ENCODE assay signal across 21 mouse cellular contexts in the genomic region with DNA sequence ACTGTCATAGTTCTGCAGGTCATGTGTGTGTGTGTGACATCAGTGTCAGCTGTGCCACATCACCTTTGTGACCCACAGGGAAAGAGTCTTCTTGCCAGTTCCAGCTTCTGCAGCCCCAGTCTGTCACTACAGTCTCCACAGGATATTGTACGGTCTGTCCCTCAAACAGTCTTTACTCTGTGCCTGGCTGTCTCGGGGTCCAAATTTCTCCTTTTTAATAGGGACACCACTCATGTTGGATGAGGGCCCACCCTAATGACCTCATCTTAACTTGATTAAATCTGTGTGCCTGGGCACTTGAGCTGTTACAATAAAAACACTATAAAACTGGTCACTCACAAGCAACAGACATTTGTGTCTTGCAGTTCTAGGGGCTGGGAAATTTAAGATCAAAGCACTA.
DNase-seq lines count a peak whose midpoint lies in the region; ATAC-seq and TF ChIP-seq lines count a peak whose summit lies in the region.
"Had no signal": no experiment of that assay in that cellular context is flagged by ENCODE, and none has a peak within 500 bp of the region (broad histone marks: within the 10 kb centered on the region; RNA-seq: fewer than 3 reads in every experiment).

No protein-coding gene starts in this region.

- H3K9me3 ChIP-seq in forebrain, embryonic 15.5 days: no peaks in the 10 kb centered on the region
- H3K9me3 ChIP-seq in forebrain, postnatal 0 days (ENCODE audit: low read length): no peaks in the 10 kb centered on the region
- H3K9me3 ChIP-seq: embryonic facial prominence, embryonic 13.5 days; embryonic facial prominence, embryonic 15.5 days; forebrain, embryonic 10.5 days had no signal

- H3K4me1 ChIP-seq in forebrain, embryonic 15.5 days: peaks cover 18% of the 10 kb centered on the region
- 0 out of 2 replicates have a peak, but pooled peaks cover 4% of the 10 kb centered on the region for H3K4me1 ChIP-seq in forebrain, postnatal 0 days (ENCODE audit: insufficient read depth)

- H3K27ac ChIP-seq in forebrain, embryonic 15.5 days (replicated peaks): peak overlapping the region; percentile 31; the same call in 1 of the 2 replicates
- no peak overlapping the region for H3K27ac ChIP-seq in forebrain, postnatal 0 days (ENCODE audit: low read depth, low read length)
- H3K27ac ChIP-seq: embryonic facial prominence, embryonic 13.5 days; embryonic facial prominence, embryonic 15.5 days; forebrain, embryonic 10.5 days had no signal

- no peak for TF ChIP-seq CTCF in forebrain, postnatal 0 days (IDR thresholded peaks at IDR 0.05; ENCODE audit: low read depth)
- TF ChIP-seq CTCF in brain, embryonic 14.5 days (IDR thresholded peaks at IDR 0.05; ENCODE audit: borderline replicate concordance, extremely low read depth, insufficient read depth, insufficient read length): no peak

- no peak for ATAC-seq in forebrain, embryonic 15.5 days (replicated peaks)
- no peak for ATAC-seq in forebrain, postnatal 0 days
- ATAC-seq: activated CD4-positive, CD25-positive, alpha-beta regulatory T cell, adult 4 months; Patski had no signal

- TF ChIP-seq POLR2A in brain, embryonic 14.5 days (IDR thresholded peaks at IDR 0.05; ENCODE audit: borderline replicate concordance, extremely low read depth, insufficient read depth, insufficient read length, poor library complexity, severe bottlenecking): no peak

- no peaks in the 10 kb centered on the region for H3K36me3 ChIP-seq in forebrain, embryonic 15.5 days
- no peaks in the 10 kb centered on the region for H3K36me3 ChIP-seq in forebrain, postnatal 0 days (ENCODE audit: insufficient read depth)
- H3K36me3 ChIP-seq: embryonic facial prominence, embryonic 13.5 days; embryonic facial prominence, embryonic 15.5 days; forebrain, embryonic 10.5 days had no signal

- no peaks in the 10 kb centered on the region for H3K27me3 ChIP-seq in forebrain, embryonic 15.5 days
- no peaks in the 10 kb centered on the region for H3K27me3 ChIP-seq in forebrain, postnatal 0 days (ENCODE audit: insufficient read depth, low read length)
- H3K27me3 ChIP-seq: embryonic facial prominence, embryonic 13.5 days; embryonic facial prominence, embryonic 15.5 days; Patski had no signal

- H3K4me2 ChIP-seq in forebrain, embryonic 15.5 days (replicated peaks): no peak overlapping the region
- H3K4me2 ChIP-seq in forebrain, postnatal 0 days (ENCODE audit: low read depth): no peak overlapping the region
- H3K4me2 ChIP-seq: embryonic facial prominence, embryonic 13.5 days; embryonic facial prominence, embryonic 15.5 days had no signal

- no peak for DNase-seq in forebrain, postnatal 0 days
- DNase-seq in MN1 (ENCODE audit: low spot score): peak; percentile 13
- DNase-seq in brain, embryonic 14.5 days (ENCODE audit: low read depth): peak; percentile 75
- no peak for DNase-seq in testis, postnatal 14 days (ENCODE audit: low spot score)
- DNase-seq: adrenal gland, adult 8-10 months; adrenal gland, postnatal 14 days; adrenal gland, postnatal 36 days; cerebellum, adult 11 months; cerebellum, adult 18-20 months; cerebellum, adult 8-10 months; cerebellum, adult 9-11 months; cerebellum, postnatal 14 days; cerebellum, postnatal 36 days; embryo, embryonic 11 days had no signal

- no peak overlapping the region for H3K4me3 ChIP-seq in forebrain, embryonic 15.5 days
- no peak overlapping the region for H3K4me3 ChIP-seq in forebrain, postnatal 0 days (ENCODE audit: low read depth, low read length)
- H3K4me3 ChIP-seq: embryonic facial prominence, embryonic 13.5 days; embryonic facial prominence, embryonic 15.5 days; erythroblast, embryonic 14.5 days; forebrain, embryonic 10.5 days had no signal

- no peak overlapping the region for H3K9ac ChIP-seq in forebrain, embryonic 15.5 days (replicated peaks)
- no peak overlapping the region for H3K9ac ChIP-seq in forebrain, postnatal 0 days
- H3K9ac ChIP-seq: embryonic facial prominence, embryonic 13.5 days; embryonic facial prominence, embryonic 15.5 days had no signal

- 51% methylated on average over 2 of the region's 2 CpGs for WGBS in forebrain, embryonic 15.5 days
- WGBS in forebrain, postnatal 0 days: 50% methylated on average over 2 of the region's 2 CpGs

Comparison
In these comparisons a context has a peak if more than half of its experiments do, and no peak if none do; other contexts are left out.
1. DNase-seq: peak in MN1 (single experiment) and brain, embryonic 14.5 days (single experiment); none in forebrain, postnatal 0 days (single experiment) and testis, postnatal 14 days (single experiment).